Mouse (Mus musculus) midbrain, embryonic 14.5 days (tissue): ENCODE measurements at regions not wholly inside any gene's neighbourhood (a gene's known extent, or its start where the extent isn't known, plus 50 kb on each side); places are given as distances from the start of the nearest gene placed in this dataset.

Experiments used
- ATAC-seq: fragments of 200-750 bp; cut with Nextera tagmentation; 2 replicates; pipeline ENCODE4 v1.8.0; 2017; ENCODE audit warnings: moderate number of reproducible peaks, moderate library complexity; ENCODE audit not compliant: low FRiP score, low TSS enrichment
- DNase-seq: peaks from one replicate; pipeline ENCODE4 v3.0.0-alpha.2; 2015
- H3K27ac ChIP-seq: fragments of 300-500 bp; sonication (generic); replicated peaks from 2 replicates; pipeline ENCODE4 v1.5.1; 2014; ENCODE audit warnings: mild to moderate bottlenecking, low read depth, low read length, moderate library complexity
- H3K27me3 ChIP-seq: fragments of 300-500 bp; sonication (generic); 2 replicates; pipeline ENCODE4 v1.6.1; 2014; ENCODE audit warnings: low read length, control low read depth, mixed read lengths; ENCODE audit not compliant: control insufficient read depth, insufficient read depth
- H3K36me3 ChIP-seq: fragments of 300-500 bp; sonication (generic); 2 replicates; pipeline ENCODE4 v1.6.1; 2014; ENCODE audit warnings: low read length, control low read depth; ENCODE audit not compliant: control insufficient read depth, insufficient read depth
- H3K4me1 ChIP-seq: fragments of 300-500 bp; sonication (generic); 2 replicates; pipeline ENCODE4 v1.6.1; 2014; ENCODE audit warnings: mild to moderate bottlenecking, antibody characterized with exemption, low read length, control low read depth; ENCODE audit not compliant: control insufficient read depth, insufficient read depth
- H3K4me2 ChIP-seq: fragments of 300-500 bp; sonication (generic); 2 replicates; pipeline ENCODE4 v1.6.1; 2014; ENCODE audit warnings: mild to moderate bottlenecking, low read length, moderate library complexity
- H3K4me3 ChIP-seq: fragments of 300-500 bp; sonication (generic); replicated peaks from 2 replicates; pipeline ENCODE4 v1.5.1; 2014; ENCODE audit warnings: low read depth, low read length
- H3K9ac ChIP-seq: fragments of 300-500 bp; sonication (generic); replicated peaks from 2 replicates; pipeline ENCODE4 v1.6.1; 2014; ENCODE audit warnings: mild to moderate bottlenecking, low read length, moderate library complexity
- H3K9me3 ChIP-seq: fragments of 300-500 bp; sonication (generic); 2 replicates; pipeline ENCODE4 v1.6.1; 2016; ENCODE audit warnings: low read length, control low read depth, mixed read lengths; ENCODE audit not compliant: control insufficient read depth
- whole genome bisulfite sequencing: fragments of 180-500 bp; shearing (Covaris S2); extraction: QIAGEN DNeasy Blood & Tissue Kit; methylation state at CpG from one replicate; pipeline ENCODE4 v1.1.7; 2014; 5-methylcytosine and 5-hydroxymethylcytosine counted together

GRCm38 (mm10) chr13:6062729-6063386 lies 201.6 kb downstream of the Klf6 start:
- Histone ChIP-seq H3K9me3 (no peaks in the 10 kb centered on the region), H3K36me3 (no peaks in the 10 kb centered on the region), H3K27ac (no peak overlapping the region), H3K4me1 (peaks cover 12% of the 10 kb centered on the region), H3K27me3 (no peaks in the 10 kb centered on the region), H3K4me3 (no peak overlapping the region), H3K4me2 (no peak overlapping the region), H3K9ac (no peak overlapping the region)
- no peak for ATAC-seq
- 88% methylated on average over 3 of the region's 3 CpGs for WGBS
- no peak for DNase-seq

GRCm38 (mm10) chr13:6076978-6077825 lies 215.9 kb downstream of the Klf6 start:
- no peak overlapping the region for H3K27ac ChIP-seq
- H3K4me2 ChIP-seq, result no peak overlapping the region
- no peak for DNase-seq
- H3K4me3 ChIP-seq, result no peak overlapping the region
- no peaks in the 10 kb centered on the region for H3K4me1 ChIP-seq
- no peaks in the 10 kb centered on the region for H3K36me3 ChIP-seq
- no peak overlapping the region for H3K9ac ChIP-seq
- 67% methylated on average over 4 of the region's 4 CpGs for WGBS
- no peak for ATAC-seq
- no peaks in the 10 kb centered on the region for H3K9me3 ChIP-seq
- H3K27me3 ChIP-seq, result no peaks in the 10 kb centered on the region

- H3K4me2 ChIP-seq, result no peak overlapping the region
- no peak overlapping the region for H3K27ac ChIP-seq
- H3K4me1 ChIP-seq, result no peaks in the 10 kb centered on the region
- H3K27me3 ChIP-seq, result no peaks in the 10 kb centered on the region
- DNase-seq (no peak), ATAC-seq (no peak)
- H3K4me3 ChIP-seq, result no peak overlapping the region
- WGBS, result 88% methylated on average over 2 of the region's 2 CpGs
- no peaks in the 10 kb centered on the region for H3K36me3 ChIP-seq
- no peaks in the 10 kb centered on the region for H3K9me3 ChIP-seq
- no peak overlapping the region for H3K9ac ChIP-seq
These were observed 224.6 kb downstream of the Klf6 start for GRCm38 (mm10) chr13:6085891-6086290.

- ATAC-seq (no peak), DNase-seq (no peak)
- no peak overlapping the region for H3K27ac ChIP-seq
- WGBS, result 86% methylated on average over 7 of the region's 7 CpGs
- H3K9ac ChIP-seq, result no peak overlapping the region
- H3K9me3 ChIP-seq, result no peaks in the 10 kb centered on the region
- no peak overlapping the region for H3K4me2 ChIP-seq
- H3K36me3 ChIP-seq, result no peaks in the 10 kb centered on the region
- no peaks in the 10 kb centered on the region for H3K27me3 ChIP-seq
- H3K4me1 ChIP-seq, result no peaks in the 10 kb centered on the region
- H3K4me3 ChIP-seq, result no peak overlapping the region
These were observed 247.9 kb downstream of the Klf6 start for GRCm38 (mm10) chr13:6109018-6109657.

- Histone ChIP-seq H3K4me2 (no peak overlapping the region), H3K9ac (no peak overlapping the region), H3K36me3 (no peaks in the 10 kb centered on the region), H3K27me3 (no peaks in the 10 kb centered on the region), H3K9me3 (no peaks in the 10 kb centered on the region), H3K4me1 (no peaks in the 10 kb centered on the region), H3K27ac (no peak overlapping the region), H3K4me3 (no peak overlapping the region)
- WGBS, result 98% methylated on average over 1 of the region's 1 CpGs
- ATAC-seq (no peak), DNase-seq (no peak)
These were observed 258.4 kb downstream of the Klf6 start for GRCm38 (mm10) chr13:6119703-6120102.

GRCm38 (mm10) chr13:6127311-6127710 lies 266.0 kb downstream of the Klf6 start:
- Histone ChIP-seq H3K27me3 (no peaks in the 10 kb centered on the region), H3K27ac (no peak overlapping the region), H3K4me3 (no peak overlapping the region), H3K9ac (no peak overlapping the region), H3K9me3 (no peaks in the 10 kb centered on the region), H3K4me1 (no peaks in the 10 kb centered on the region), H3K4me2 (no peak overlapping the region), H3K36me3 (no peaks in the 10 kb centered on the region)
- DNase-seq, result no peak
- no peak for ATAC-seq
- WGBS, result 89% methylated on average over 1 of the region's 1 CpGs

- no peak for DNase-seq
- Histone ChIP-seq H3K36me3 (no peaks in the 10 kb centered on the region), H3K4me2 (no peak overlapping the region), H3K27me3 (no peaks in the 10 kb centered on the region), H3K4me1 (no peaks in the 10 kb centered on the region), H3K9me3 (no peaks in the 10 kb centered on the region), H3K27ac (no peak overlapping the region), H3K4me3 (no peak overlapping the region), H3K9ac (no peak overlapping the region)
- 92% methylated on average over 1 of the region's 1 CpGs for WGBS
- ATAC-seq, result no peak
These were observed 267.6 kb downstream of the Klf6 start for GRCm38 (mm10) chr13:6128903-6129302.

- Histone ChIP-seq H3K27ac (no peak overlapping the region), H3K4me1 (no peaks in the 10 kb centered on the region), H3K27me3 (no peaks in the 10 kb centered on the region), H3K36me3 (no peaks in the 10 kb centered on the region), H3K4me2 (no peak overlapping the region), H3K4me3 (no peak overlapping the region), H3K9me3 (no peaks in the 10 kb centered on the region), H3K9ac (no peak overlapping the region)
- ATAC-seq (no peak), DNase-seq (no peak)
- 79% methylated on average over 2 of the region's 2 CpGs for WGBS
These were observed 270.1 kb downstream of the Klf6 start for GRCm38 (mm10) chr13:6131363-6131762.
